Mouse (Mus musculus) forebrain, postnatal 0 days (tissue): Measurements from ENCODE around the gene 2010111I01Rik. TPM values are rescaled to one million over a fixed set of nuclear protein-coding genes. Genes with fewer than 3 reads are reported as not detected.

ENCODE experiments used
- ATAC-seq: fragments of 200-750 bp; cut with Nextera tagmentation; 2 replicates; pipeline ENCODE4 v1.8.0; 2017; ENCODE audit warnings: mild to moderate bottlenecking, moderate library complexity
- DNase-seq: peaks from one replicate; pipeline ENCODE4 v3.0.0-alpha.2; 2015
- H3K27ac ChIP-seq: fragments of 300-500 bp; sonication (generic); 2 replicates; pipeline ENCODE4 v1.5.1; 2014; ENCODE audit warnings: low read depth, mild to moderate bottlenecking, antibody characterized with exemption, low read length, moderate library complexity, mixed read lengths
- H3K27me3 ChIP-seq: fragments of 300-500 bp; sonication (generic); 2 replicates; pipeline ENCODE4 v1.6.1; 2014; ENCODE audit warnings: mild to moderate bottlenecking, low read length, mixed read lengths; ENCODE audit not compliant: insufficient read depth
- H3K36me3 ChIP-seq: fragments of 300-500 bp; sonication (generic); 2 replicates; pipeline ENCODE4 v1.6.1; 2014; ENCODE audit warnings: mild to moderate bottlenecking, moderate library complexity; ENCODE audit not compliant: insufficient read depth
- H3K4me1 ChIP-seq: fragments of 300-500 bp; sonication (generic); 2 replicates; pipeline ENCODE4 v1.6.1; 2014; ENCODE audit warnings: antibody characterized with exemption; ENCODE audit not compliant: insufficient read depth
- H3K4me2 ChIP-seq: fragments of 300-500 bp; sonication (generic); 2 replicates; pipeline ENCODE4 v1.6.1; 2014; ENCODE audit warnings: low read depth, mild to moderate bottlenecking, moderate library complexity
- H3K4me3 ChIP-seq: fragments of 300-500 bp; sonication (generic); 2 replicates; pipeline ENCODE4 v1.5.1; 2014; ENCODE audit warnings: low read depth, low read length, mixed read lengths
- H3K9ac ChIP-seq: fragments of 300-500 bp; sonication (generic); 2 replicates; pipeline ENCODE4 v1.6.1; 2014; ENCODE audit warnings: mild to moderate bottlenecking
- H3K9me3 ChIP-seq: fragments of 300-500 bp; sonication (generic); 2 replicates; pipeline ENCODE4 v1.6.1; 2016; ENCODE audit warnings: low read length
- CTCF ChIP-seq: sonication (generic); IDR thresholded peaks from 2 replicates; pipeline ENCODE4 v1.5.1; 2016; ENCODE audit warnings: antibody characterized with exemption, control low read depth, low read depth
- WGBS: fragments of 180-500 bp; shearing (Covaris S2); extraction: QIAGEN DNeasy Blood & Tissue Kit; methylation state at CpG from one replicate; pipeline ENCODE4 v1.1.7; 2014; 5-methylcytosine and 5-hydroxymethylcytosine counted together
- polyA plus RNA-seq: library from polyadenylated mRNA; unstranded; fragments of >200 nt; fragmentation: Nextera tagmentation; extraction: Ambion mirVana; gene quantifications from 2 replicates; pipeline ENCODE4 v1.2.1, GENCODE M21; 2015
- total RNA-seq: library from RNA; depleted of rRNA; stranded (reverse); fragments of >200 nt; gene quantifications from 2 replicates; pipeline ENCODE4 v1.2.3, GENCODE M21; 2014

The 2010111I01Rik gene
- total and polyA plus RNA-seq, 2 experiments from 2014 or later = 20.3 to 47.8 TPM

GRCm38 (mm10) chr13:63304799-63305159 lies 340.1 kb downstream of the 2010111I01Rik start:
- H3K27ac ChIP-seq = no peak overlapping the region
- DNase-seq = no peak
- 57% methylated on average over 3 of the region's 3 CpGs for WGBS
- peaks cover 28% of the 10 kb centered on the region; the same call in 1 of the 2 replicates for H3K36me3 ChIP-seq
- no peak for ATAC-seq
- H3K4me3 ChIP-seq = no peak overlapping the region
- no peak for TF ChIP-seq CTCF
- no peaks in the 10 kb centered on the region for H3K4me1 ChIP-seq
- H3K27me3 ChIP-seq = no peaks in the 10 kb centered on the region
- no peak overlapping the region for H3K9ac ChIP-seq
- H3K4me2 ChIP-seq = no peak overlapping the region
- H3K9me3 ChIP-seq = no peaks in the 10 kb centered on the region

DNA sequence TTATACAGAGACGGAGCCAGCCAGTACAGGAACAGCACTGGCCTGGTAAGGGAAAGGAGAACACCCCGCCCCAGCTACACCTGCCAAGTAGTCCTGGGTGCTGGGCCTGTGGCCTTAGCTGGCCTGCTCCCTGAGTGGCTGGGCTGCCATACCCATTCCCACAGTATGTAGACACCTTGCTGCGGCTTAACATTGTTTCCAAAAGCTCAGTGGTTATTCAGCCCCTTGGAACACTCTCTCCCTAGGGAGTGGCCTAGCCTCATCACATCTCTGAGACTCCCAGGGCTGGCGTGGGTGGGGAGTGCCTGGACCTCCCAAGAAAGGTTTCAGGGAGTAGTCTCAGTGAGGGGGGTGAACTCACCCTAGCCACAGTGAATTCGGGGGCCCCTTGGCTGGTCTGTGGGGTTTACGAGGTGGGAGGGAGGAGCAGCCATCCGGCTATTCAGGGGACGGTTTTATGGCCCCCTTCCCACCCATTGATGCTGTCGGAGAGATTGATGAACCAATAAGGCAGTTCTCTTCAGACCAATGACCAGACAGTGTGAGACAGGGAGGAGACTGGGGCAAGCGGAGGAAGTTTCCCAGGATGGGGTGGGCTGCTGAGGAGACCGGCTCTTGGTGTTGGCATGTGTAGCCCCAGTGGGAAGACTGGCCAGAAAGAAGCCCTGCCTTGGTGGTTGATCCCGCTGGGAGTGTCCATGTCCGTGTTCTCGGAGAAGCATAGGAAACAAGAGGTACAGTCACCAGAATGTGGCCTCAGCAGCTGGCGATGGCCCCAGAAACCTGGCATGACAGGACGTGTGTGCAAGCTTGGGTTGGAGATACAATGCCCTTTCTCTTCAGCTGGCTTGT lies 340.7 kb downstream of the 2010111I01Rik start:
- Histone ChIP-seq H3K36me3 (peaks cover 22% of the 10 kb centered on the region; the same call in 1 of the 2 replicates), H3K27ac (no peak overlapping the region), H3K4me1 (no peaks in the 10 kb centered on the region), H3K9ac (no peak overlapping the region), H3K9me3 (no peaks in the 10 kb centered on the region), H3K4me2 (no peak overlapping the region), H3K27me3 (no peaks in the 10 kb centered on the region), H3K4me3 (no peak overlapping the region)
- WGBS = 78% methylated on average over 16 of the region's 16 CpGs
- no peak for TF ChIP-seq CTCF
- ATAC-seq = no peak
- no peak for DNase-seq

- DNase-seq (no peak), ATAC-seq (no peak)
- Histone ChIP-seq H3K4me2 (no peak overlapping the region), H3K4me1 (no peaks in the 10 kb centered on the region), H3K27me3 (no peaks in the 10 kb centered on the region), H3K9me3 (no peaks in the 10 kb centered on the region), H3K4me3 (no peak overlapping the region), H3K36me3 (peaks cover 18% of the 10 kb centered on the region), H3K9ac (no peak overlapping the region), H3K27ac (no peak overlapping the region)
- 77% methylated on average over 5 of the region's 5 CpGs for whole genome bisulfite sequencing
- TF ChIP-seq CTCF = no peak
Measured at GRCm38 (mm10) chr13:63306768-63307167, 342.1 kb downstream of the 2010111I01Rik start.

DNA sequence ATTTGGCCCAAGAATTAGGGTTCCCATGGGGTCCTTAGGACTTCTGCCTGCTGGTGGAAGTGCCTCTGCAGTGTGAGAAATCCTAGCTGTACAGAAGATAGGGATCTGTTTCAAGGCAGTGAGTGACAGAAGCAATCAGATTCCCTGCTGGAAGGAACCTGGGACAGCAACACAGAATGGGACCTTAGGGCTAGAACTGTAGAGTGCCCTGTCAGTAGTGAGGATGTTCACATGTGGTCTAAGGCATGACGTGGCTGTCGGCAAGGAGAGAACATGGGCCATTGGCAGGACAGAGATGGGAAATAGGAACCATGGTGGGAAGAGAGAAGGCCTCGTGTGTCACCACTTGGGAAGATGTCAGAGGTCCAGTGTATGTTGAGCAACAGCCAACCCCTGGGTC lies 344.9 kb downstream of the 2010111I01Rik start:
- Histone ChIP-seq H3K9me3 (no peaks in the 10 kb centered on the region), H3K4me3 (no peak overlapping the region), H3K27me3 (no peaks in the 10 kb centered on the region), H3K9ac (no peak overlapping the region), H3K4me2 (no peak overlapping the region), H3K4me1 (no peaks in the 10 kb centered on the region), H3K27ac (no peak overlapping the region), H3K36me3 (peaks cover 8% of the 10 kb centered on the region; the same call in 1 of the 2 replicates)
- 95% methylated on average over 3 of the region's 3 CpGs for WGBS
- ATAC-seq = no peak
- DNase-seq = no peak
- no peak for TF ChIP-seq CTCF

GRCm38 (mm10) chr13:63311156-63311555 lies 346.5 kb downstream of the 2010111I01Rik start:
- H3K27me3 ChIP-seq = no peaks in the 10 kb centered on the region
- ATAC-seq (no peak), DNase-seq (no peak)
- no peak overlapping the region for H3K27ac ChIP-seq
- peaks cover 8% of the 10 kb centered on the region; the same call in 1 of the 2 replicates for H3K36me3 ChIP-seq
- 84% methylated on average over 2 of the region's 2 CpGs for WGBS
- no peaks in the 10 kb centered on the region for H3K4me1 ChIP-seq
- H3K4me2 ChIP-seq = no peak overlapping the region
- H3K9me3 ChIP-seq = no peaks in the 10 kb centered on the region
- H3K4me3 ChIP-seq = no peak overlapping the region
- no peak overlapping the region for H3K9ac ChIP-seq
- TF ChIP-seq CTCF = no peak

GRCm38 (mm10) chr13:63313247-63313646 lies 348.6 kb downstream of the 2010111I01Rik start:
- no peak overlapping the region for H3K27ac ChIP-seq
- no peak for TF ChIP-seq CTCF
- DNase-seq (no peak), ATAC-seq (no peak)
- no peaks in the 10 kb centered on the region for H3K27me3 ChIP-seq
- no peak overlapping the region for H3K4me3 ChIP-seq
- no peaks in the 10 kb centered on the region for H3K9me3 ChIP-seq
- peaks cover 13% of the 10 kb centered on the region for H3K36me3 ChIP-seq
- H3K4me2 ChIP-seq = no peak overlapping the region
- H3K9ac ChIP-seq = no peak overlapping the region
- WGBS = 96% methylated on average over 1 of the region's 1 CpGs
- no peaks in the 10 kb centered on the region for H3K4me1 ChIP-seq

GRCm38 (mm10) chr13:63313748-63314607 lies 349.3 kb downstream of the 2010111I01Rik start:
- H3K27ac ChIP-seq = no peak overlapping the region
- DNase-seq (no peak), ATAC-seq (no peak)
- no peak overlapping the region for H3K9ac ChIP-seq
- WGBS = 90% methylated on average over 12 of the region's 12 CpGs
- no peaks in the 10 kb centered on the region for H3K4me1 ChIP-seq
- H3K4me2 ChIP-seq = no peak overlapping the region
- no peak for TF ChIP-seq CTCF
- no peaks in the 10 kb centered on the region for H3K9me3 ChIP-seq
- peaks cover 10% of the 10 kb centered on the region for H3K36me3 ChIP-seq
- no peaks in the 10 kb centered on the region for H3K27me3 ChIP-seq
- H3K4me3 ChIP-seq = no peak overlapping the region
